Mouse (Mus musculus) liver, embryonic 14.5 days (tissue): ENCODE results near the gene Pdcd1lg2.

Experiments
- CTCF ChIP-seq: IDR thresholded peaks from 2 replicates; pipeline ENCODE4 v1.5.1; 2016; ENCODE audit warnings: antibody characterized with exemption, low read depth, control low read depth
- EP300 ChIP-seq: IDR thresholded peaks from 2 replicates; pipeline ENCODE4 v1.6.1; 2016; ENCODE audit warnings: antibody characterized with exemption, low read depth

DNA sequence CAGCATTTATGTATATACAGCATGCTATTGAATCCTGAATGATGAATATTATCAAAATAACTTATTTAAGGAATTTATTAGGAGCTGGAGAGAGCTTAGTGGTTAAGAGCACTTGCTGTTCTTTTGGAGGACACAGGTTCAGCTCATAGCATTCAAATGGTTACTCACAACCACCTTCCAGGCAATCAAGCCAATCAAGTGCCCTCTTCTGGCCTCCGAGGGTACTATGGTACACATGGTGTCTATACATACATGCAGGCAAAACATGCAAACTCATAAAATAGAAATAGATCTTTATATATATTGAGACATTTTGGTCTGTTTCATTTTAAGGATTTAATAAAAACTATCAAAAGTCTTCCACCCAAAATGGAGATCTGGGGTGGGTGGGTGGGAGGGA is 21.9 kb upstream of the Pdcd1lg2 start:
- TF ChIP-seq CTCF (no peak; the same call in 1 of the 2 replicates), EP300 (no peak)
